Mouse (Mus musculus) megakaryocyte, embryonic 14.5 days (primary cell): ENCODE measurements around the gene Mt1.

Experiments used
- FLI1 ChIP-seq: IDR thresholded peaks from 2 replicates; pipeline ENCODE4 v1.6.1; 2012; ENCODE audit warnings: low read length, inconsistent platforms, mixed read lengths
- GATA1 ChIP-seq: IDR thresholded peaks from 3 replicates; pipeline ENCODE4 v1.6.1; 2012; ENCODE audit warnings: mixed read lengths, low read length, inconsistent platforms, borderline replicate concordance

DNA sequence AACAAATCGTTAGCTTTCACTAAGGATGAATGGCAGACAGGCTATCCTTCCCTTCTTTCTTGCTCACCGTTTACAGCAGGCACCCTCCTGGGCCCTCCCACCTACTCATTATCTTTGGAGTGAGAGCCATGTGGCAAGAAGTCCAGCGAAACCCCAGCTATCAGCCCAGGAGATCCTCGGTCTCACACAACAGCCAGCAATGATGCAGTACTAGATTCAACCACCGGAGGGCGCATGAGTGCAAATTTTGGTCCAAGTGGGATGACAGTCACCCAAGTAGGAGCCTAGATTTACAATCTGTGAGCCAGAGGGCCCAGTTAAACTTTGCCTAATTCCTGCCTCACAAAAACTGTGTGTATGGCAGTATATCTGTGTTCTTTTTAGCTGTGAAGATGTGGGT lies 11.6 kb upstream of the Mt1 start:
- no peak for TF ChIP-seq GATA1
- no peak for TF ChIP-seq FLI1
